8 mouse cellular contexts compared by ENCODE assay signal in the genomic region with DNA sequence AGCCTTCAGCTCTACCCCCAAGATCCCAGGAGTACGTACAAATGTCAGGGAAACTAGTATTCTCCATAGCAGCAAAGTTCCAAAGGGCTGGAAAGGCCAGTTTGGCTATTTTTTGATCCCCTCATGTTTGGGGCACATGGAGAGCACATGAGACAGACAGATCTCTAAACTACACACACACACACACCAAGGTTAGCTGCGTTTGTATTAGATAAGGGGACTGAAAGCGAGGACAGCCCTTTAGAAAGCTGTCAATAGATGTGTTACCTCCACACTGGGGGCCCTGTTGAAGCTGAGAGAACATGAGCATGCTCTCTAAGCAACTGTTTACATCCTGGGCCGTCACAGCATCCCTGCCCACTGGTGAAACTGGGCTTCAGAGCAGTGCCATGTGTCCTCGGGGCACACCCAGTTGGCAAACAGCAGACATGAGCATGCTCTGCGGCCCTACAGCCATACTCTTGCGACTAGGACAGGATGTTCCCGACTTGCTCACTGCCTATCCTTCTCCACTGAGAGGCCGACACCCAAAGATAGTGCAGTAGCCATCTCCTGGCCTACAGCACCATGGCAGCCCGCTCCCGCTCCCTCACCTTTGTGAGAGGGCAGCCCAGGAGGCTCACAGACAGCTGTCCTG. TPM values are rescaled to one million over a fixed set of nuclear protein-coding genes. Genes with fewer than 3 reads are reported as not detected.
A peak's percentile ranks its signal among the peaks of the same experiment; 100 is the strongest.
DNase-seq lines count a peak whose midpoint lies in the region; ATAC-seq lines count a peak whose summit lies in the region.

No protein-coding gene starts in this region.

- peak overlapping the region; percentile 67; the same call in 1 of the 2 replicates for H3K27ac ChIP-seq in embryonic facial prominence, embryonic 15.5 days (replicated peaks)
- H3K27ac ChIP-seq in intestine, embryonic 15.5 days: peak overlapping the region; percentile 28
- peak overlapping the region; percentile 69 for H3K27ac ChIP-seq in midbrain, embryonic 16.5 days (ENCODE audit: low read length)

- H3K36me3 ChIP-seq in megakaryocyte, embryonic 14.5 days (replicated peaks; ENCODE audit: low read length): peaks cover 98% of the 10 kb centered on the region
- H3K36me3 ChIP-seq in embryonic facial prominence, embryonic 15.5 days: peaks cover 6% of the 10 kb centered on the region; the same call in 1 of the 2 replicates
- no peaks in the 10 kb centered on the region for H3K36me3 ChIP-seq in intestine, embryonic 15.5 days
- H3K36me3 ChIP-seq in midbrain, embryonic 16.5 days (ENCODE audit: control insufficient read depth, insufficient read depth, low read length): no peaks in the 10 kb centered on the region

- H3K9ac ChIP-seq in embryonic facial prominence, embryonic 15.5 days: no peak overlapping the region
- H3K9ac ChIP-seq in intestine, embryonic 15.5 days: no peak overlapping the region
- H3K9ac ChIP-seq in midbrain, embryonic 16.5 days (ENCODE audit: low read depth, low read length): 0 out of 2 replicates have a peak overlapping the region, but pooled peaks have one; percentile 8

- 61% methylated on average over 11 of the region's 11 CpGs for WGBS in embryonic facial prominence, embryonic 15.5 days
- WGBS in intestine, embryonic 15.5 days: 61% methylated on average over 11 of the region's 11 CpGs
- 93% methylated on average over 11 of the region's 11 CpGs for WGBS in midbrain, embryonic 16.5 days

- peak overlapping the region; percentile 55 for H3K4me3 ChIP-seq in megakaryocyte, embryonic 14.5 days (replicated peaks)
- H3K4me3 ChIP-seq in embryonic facial prominence, embryonic 15.5 days (replicated peaks): no peak overlapping the region
- no peak overlapping the region for H3K4me3 ChIP-seq in intestine, embryonic 15.5 days (replicated peaks)
- H3K4me3 ChIP-seq in midbrain, embryonic 16.5 days (ENCODE audit: low read depth, low read length): no peak overlapping the region

- no peak for ATAC-seq in megakaryocyte, adult 5-6 weeks (ENCODE audit: poor library complexity, severe bottlenecking)
- ATAC-seq in embryonic facial prominence, embryonic 15.5 days (ENCODE audit: insufficient number of reproducible peaks, low FRiP score, low TSS enrichment, low read depth): no peak
- peak; percentile 57 for ATAC-seq in intestine, embryonic 15.5 days
- no peak for ATAC-seq in midbrain, embryonic 16.5 days

- DNase-seq in embryo, embryonic 10.5 days (ENCODE audit: low spot score): no peak
- no peak for DNase-seq in kidney, postnatal 14 days
- DNase-seq in frontal cortex, postnatal 36 days (ENCODE audit: low spot score in 2 of 2): no peak

- H3K9me3 ChIP-seq in megakaryocyte, embryonic 14.5 days: no peaks in the 10 kb centered on the region
- no peaks in the 10 kb centered on the region for H3K9me3 ChIP-seq in embryonic facial prominence, embryonic 15.5 days (replicated peaks)
- H3K9me3 ChIP-seq in intestine, embryonic 15.5 days: no peaks in the 10 kb centered on the region
- no peaks in the 10 kb centered on the region for H3K9me3 ChIP-seq in midbrain, embryonic 16.5 days (replicated peaks; ENCODE audit: control insufficient read depth, low read length, poor library complexity, severe bottlenecking)

- no peak overlapping the region for H3K4me2 ChIP-seq in embryonic facial prominence, embryonic 15.5 days (replicated peaks)
- no peak overlapping the region for H3K4me2 ChIP-seq in intestine, embryonic 15.5 days (replicated peaks)
- H3K4me2 ChIP-seq in midbrain, embryonic 16.5 days (ENCODE audit: low read length): no peak overlapping the region

- no peaks in the 10 kb centered on the region for H3K27me3 ChIP-seq in megakaryocyte, embryonic 14.5 days (replicated peaks)
- H3K27me3 ChIP-seq in embryonic facial prominence, embryonic 15.5 days: no peaks in the 10 kb centered on the region
- H3K27me3 ChIP-seq in intestine, embryonic 15.5 days (replicated peaks): no peaks in the 10 kb centered on the region
- no peaks in the 10 kb centered on the region for H3K27me3 ChIP-seq in midbrain, embryonic 16.5 days (ENCODE audit: control insufficient read depth, insufficient read depth, low read depth, low read length)

- H3K4me1 ChIP-seq in megakaryocyte, embryonic 14.5 days: peaks cover 88% of the 10 kb centered on the region
- H3K4me1 ChIP-seq in embryonic facial prominence, embryonic 15.5 days: peaks cover 40% of the 10 kb centered on the region
- H3K4me1 ChIP-seq in intestine, embryonic 15.5 days (replicated peaks): peaks cover 26% of the 10 kb centered on the region; the same call in 1 of the 2 replicates
- H3K4me1 ChIP-seq in midbrain, embryonic 16.5 days (ENCODE audit: control insufficient read depth, insufficient read depth, low read length): peaks cover 24% of the 10 kb centered on the region

RNA-seq across cellular contexts. Expression of gene Fam53b, which starts 47.3 kb away (rescaled TPM):
- polyA plus RNA-seq in megakaryocyte, embryonic 14.5 days (2012; ENCODE audit: insufficient read depth, low replicate concordance): 22.1 and 77.4 TPM in 2 replicates
- total RNA-seq in megakaryocyte, adult 5-6 weeks (2015): 21.7 and 26.3 TPM in 2 replicates
- 11.3 and 18.9 TPM in 2 replicates for total RNA-seq in megakaryocyte, adult 5-6 weeks (2017)
- polyA plus RNA-seq in embryonic facial prominence, embryonic 15.5 days (2015; fragmentation: Nextera tagmentation; extraction: Ambion mirVana): 21.6 and 22.5 TPM in 2 replicates
- 17.9 and 19.1 TPM in 2 replicates for polyA plus RNA-seq in intestine, embryonic 15.5 days (2015; fragmentation: Nextera tagmentation; extraction: Ambion mirVana)
- 13.2 and 13.6 TPM in 2 replicates for polyA plus RNA-seq in midbrain, embryonic 16.5 days (2015; fragmentation: Nextera tagmentation; extraction: Ambion mirVana)
